Mouse (Mus musculus) midbrain, embryonic 11.5 days (tissue): ENCODE measurements around the gene Gsg1. TPM values are rescaled to one million over a fixed set of nuclear protein-coding genes. Genes with fewer than 3 reads are reported as not detected.
A peak's percentile ranks its signal among the peaks of the same experiment; 100 is the strongest.

ENCODE experiments used
- ATAC-seq: fragments of 200-750 bp; cut with Nextera tagmentation; 2 replicates; pipeline ENCODE4 v1.8.0; 2017; ENCODE audit warnings: moderate TSS enrichment, moderate library complexity; ENCODE audit not compliant: low FRiP score
- DNase-seq: peaks from one replicate; pipeline ENCODE4 v3.0.0; 2015; ENCODE audit warnings: low spot score; ENCODE audit errors: missing footprints
- H3K27ac ChIP-seq: fragments of 300-500 bp; sonication (generic); 2 replicates; pipeline ENCODE4 v1.5.1; 2014; ENCODE audit warnings: low read depth, low read length
- H3K27me3 ChIP-seq: fragments of 300-500 bp; sonication (generic); 2 replicates; pipeline ENCODE4 v1.6.1; 2014; ENCODE audit warnings: mild to moderate bottlenecking, low read length, moderate library complexity, mixed read lengths; ENCODE audit not compliant: control insufficient read depth, insufficient read depth
- H3K36me3 ChIP-seq: fragments of 300-500 bp; sonication (generic); 2 replicates; pipeline ENCODE4 v1.6.1; 2014; ENCODE audit warnings: mild to moderate bottlenecking, low read length, moderate library complexity, mixed read lengths; ENCODE audit not compliant: control insufficient read depth, insufficient read depth
- H3K4me1 ChIP-seq: fragments of 300-500 bp; sonication (generic); 2 replicates; pipeline ENCODE4 v1.6.1; 2014; ENCODE audit warnings: low read length; ENCODE audit not compliant: control insufficient read depth, insufficient read depth
- H3K4me2 ChIP-seq: fragments of 300-500 bp; sonication (generic); 2 replicates; pipeline ENCODE4 v1.6.1; 2014; ENCODE audit warnings: mild to moderate bottlenecking, moderate library complexity
- H3K4me3 ChIP-seq: fragments of 300-500 bp; sonication (generic); 2 replicates; pipeline ENCODE4 v1.5.1; 2014; ENCODE audit warnings: low read depth, low read length
- H3K9ac ChIP-seq: fragments of 300-500 bp; sonication (generic); 2 replicates; pipeline ENCODE4 v1.6.1; 2014; ENCODE audit warnings: low read length
- H3K9me3 ChIP-seq: fragments of 300-500 bp; sonication (generic); 2 replicates; pipeline ENCODE4 v1.6.1; 2016; ENCODE audit warnings: low read length; ENCODE audit not compliant: control insufficient read depth
- whole genome bisulfite sequencing: fragments of 180-500 bp; shearing (Covaris S2); extraction: QIAGEN DNeasy Blood & Tissue Kit; methylation state at CpG from one replicate; pipeline ENCODE4 v1.1.7; 2014; 5-methylcytosine and 5-hydroxymethylcytosine counted together
- polyA plus RNA-seq: library from polyadenylated mRNA; unstranded; fragments of >200 nt; fragmentation: Nextera tagmentation; extraction: Ambion mirVana; gene quantifications from 2 replicates; pipeline ENCODE4 v1.2.1, GENCODE M21; 2014

Gene Gsg1
- polyA plus RNA-seq, result 0.16 and 0.48 TPM in 2 replicates

GRCm38 (mm10) chr6:135254153-135254552, at the start of gene Gsg1:
Gene Gsg1 (minus strand): TSS chr6:135254351.
- Histone ChIP-seq H3K9me3 (no peaks in the 10 kb centered on the region; the same call in 1 of the 2 replicates), H3K4me3 (no peak within 1 kb of the TSS), H3K4me2 (no peak within 1 kb of the TSS), H3K36me3 (no peaks in the 10 kb centered on the region), H3K27me3 (peaks cover 2% of the 10 kb centered on the region; the same call in 1 of the 2 replicates), H3K4me1 (peaks cover 14% of the 10 kb centered on the region), H3K9ac (no peak within 1 kb of the TSS), H3K27ac (no peak within 1 kb of the TSS)
- WGBS, result 83% methylated on average over 7 of the region's 7 CpGs
- no peak for ATAC-seq
- DNase-seq, result peak; percentile 37

GRCm38 (mm10) chr6:135302421-135303125, 48.4 kb upstream of the Gsg1 start:
- 89% methylated on average over 10 of the region's 10 CpGs for WGBS

GRCm38 (mm10) chr6:135300469-135300868, 46.3 kb upstream of the Gsg1 start:
- ATAC-seq, result no peak
- DNase-seq, result no peak
- no peak overlapping the region for H3K4me2 ChIP-seq
- no peaks in the 10 kb centered on the region for H3K9me3 ChIP-seq
- H3K27ac ChIP-seq, result no peak overlapping the region
- H3K9ac ChIP-seq, result no peak overlapping the region
- no peaks in the 10 kb centered on the region for H3K36me3 ChIP-seq
- WGBS, result 78% methylated on average over 4 of the region's 4 CpGs
- no peak overlapping the region for H3K4me3 ChIP-seq
- H3K27me3 ChIP-seq, result no peaks in the 10 kb centered on the region
- H3K4me1 ChIP-seq, result no peaks in the 10 kb centered on the region

More at GRCm38 (mm10) chr6:135302421-135303125, 48.4 kb upstream of the Gsg1 start:
- Histone ChIP-seq H3K27ac (no peak overlapping the region), H3K4me2 (no peak overlapping the region), H3K4me3 (no peak overlapping the region), H3K36me3 (no peaks in the 10 kb centered on the region), H3K27me3 (no peaks in the 10 kb centered on the region), H3K9me3 (no peaks in the 10 kb centered on the region), H3K4me1 (no peaks in the 10 kb centered on the region), H3K9ac (no peak overlapping the region)
- no peak for DNase-seq
- no peak for ATAC-seq

- DNase-seq (no peak), ATAC-seq (no peak)
- Histone ChIP-seq H3K27me3 (no peaks in the 10 kb centered on the region), H3K4me2 (no peak overlapping the region), H3K27ac (no peak overlapping the region), H3K4me3 (no peak overlapping the region), H3K9ac (no peak overlapping the region), H3K9me3 (no peaks in the 10 kb centered on the region), H3K4me1 (no peaks in the 10 kb centered on the region), H3K36me3 (no peaks in the 10 kb centered on the region)
- WGBS, result 90% methylated on average over 7 of the region's 7 CpGs
These were observed 44.9 kb upstream of the Gsg1 start for GRCm38 (mm10) chr6:135299024-135299550.

GRCm38 (mm10) chr6:135297570-135297969, 43.4 kb upstream of the Gsg1 start:
- WGBS, result 88% methylated on average over 7 of the region's 7 CpGs
- H3K36me3 ChIP-seq, result no peaks in the 10 kb centered on the region

GRCm38 (mm10) chr6:135296267-135296666, 42.1 kb upstream of the Gsg1 start:
- no peak for ATAC-seq
- WGBS, result 82% methylated on average over 17 of the region's 17 CpGs

More at GRCm38 (mm10) chr6:135297570-135297969, 43.4 kb upstream of the Gsg1 start:
- no peaks in the 10 kb centered on the region for H3K27me3 ChIP-seq
- no peak overlapping the region for H3K4me3 ChIP-seq
- no peaks in the 10 kb centered on the region for H3K4me1 ChIP-seq
- ATAC-seq, result no peak
- no peak overlapping the region for H3K9ac ChIP-seq
- no peak overlapping the region for H3K4me2 ChIP-seq
- H3K27ac ChIP-seq, result no peak overlapping the region
- H3K9me3 ChIP-seq, result no peaks in the 10 kb centered on the region
- DNase-seq, result no peak

GRCm38 (mm10) chr6:135295082-135295861, 41.1 kb upstream of the Gsg1 start:
- H3K9me3 ChIP-seq, result no peaks in the 10 kb centered on the region
- H3K36me3 ChIP-seq, result no peaks in the 10 kb centered on the region
- WGBS, result 78% methylated on average over 11 of the region's 11 CpGs
- no peak overlapping the region for H3K4me2 ChIP-seq
- no peaks in the 10 kb centered on the region for H3K27me3 ChIP-seq
- no peak overlapping the region for H3K9ac ChIP-seq
- H3K4me1 ChIP-seq, result no peaks in the 10 kb centered on the region
- ATAC-seq, result no peak
- no peak overlapping the region for H3K4me3 ChIP-seq
- no peak for DNase-seq
- no peak overlapping the region for H3K27ac ChIP-seq

More at GRCm38 (mm10) chr6:135296267-135296666, 42.1 kb upstream of the Gsg1 start:
- Histone ChIP-seq H3K9me3 (no peaks in the 10 kb centered on the region), H3K36me3 (no peaks in the 10 kb centered on the region), H3K9ac (no peak overlapping the region), H3K4me1 (no peaks in the 10 kb centered on the region), H3K27me3 (no peaks in the 10 kb centered on the region), H3K27ac (no peak overlapping the region), H3K4me3 (no peak overlapping the region), H3K4me2 (no peak overlapping the region)
- no peak for DNase-seq

- no peak for DNase-seq
- H3K4me3 ChIP-seq, result no peak overlapping the region
- no peak overlapping the region for H3K27ac ChIP-seq
- ATAC-seq, result no peak
- H3K27me3 ChIP-seq, result no peaks in the 10 kb centered on the region
- H3K4me2 ChIP-seq, result no peak overlapping the region
- 90% methylated on average over 6 of the region's 6 CpGs for WGBS
- H3K9ac ChIP-seq, result no peak overlapping the region
- no peaks in the 10 kb centered on the region for H3K9me3 ChIP-seq
- H3K4me1 ChIP-seq, result no peaks in the 10 kb centered on the region
- no peaks in the 10 kb centered on the region for H3K36me3 ChIP-seq
These were observed 40.0 kb upstream of the Gsg1 start for GRCm38 (mm10) chr6:135294150-135294549.

GRCm38 (mm10) chr6:135292391-135292790, 38.2 kb upstream of the Gsg1 start:
- ATAC-seq (no peak), DNase-seq (no peak)
- H3K36me3 ChIP-seq, result no peaks in the 10 kb centered on the region
- H3K9me3 ChIP-seq, result no peaks in the 10 kb centered on the region
- H3K4me2 ChIP-seq, result no peak overlapping the region
- H3K9ac ChIP-seq, result no peak overlapping the region
- no peak overlapping the region for H3K4me3 ChIP-seq
- no peak overlapping the region for H3K27ac ChIP-seq
- no peaks in the 10 kb centered on the region for H3K4me1 ChIP-seq
- 73% methylated on average over 4 of the region's 4 CpGs for WGBS
- H3K27me3 ChIP-seq, result no peaks in the 10 kb centered on the region
